13 mouse cellular contexts compared by ENCODE assay signal in the genomic region with DNA sequence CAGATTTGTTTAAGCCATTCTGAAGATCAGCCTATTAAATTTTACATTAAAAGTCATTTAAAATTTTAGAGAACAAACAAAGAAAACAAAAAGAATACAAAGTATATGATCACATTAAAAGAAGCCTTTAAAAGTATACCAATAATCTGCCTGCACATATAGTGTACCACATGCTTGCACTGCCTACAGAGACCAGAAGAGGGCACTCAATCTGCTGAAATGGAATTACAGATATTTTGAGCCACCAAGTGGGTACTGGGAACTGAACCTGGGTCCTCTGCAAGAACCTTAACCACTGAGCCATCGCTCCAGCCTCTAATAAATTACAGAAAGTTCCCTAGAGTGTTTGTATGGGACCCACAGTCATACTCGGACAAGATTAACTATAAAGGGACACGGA. TPM values are rescaled to one million over a fixed set of nuclear protein-coding genes. Genes with fewer than 3 reads are reported as not detected.
A peak's percentile ranks its signal among the peaks of the same experiment; 100 is the strongest.
DNase-seq lines count a peak whose midpoint lies in the region; ATAC-seq and TF ChIP-seq lines count a peak whose summit lies in the region.
"Had no signal": no experiment of that assay in that cellular context is flagged by ENCODE, and none has a peak within 500 bp of the region (broad histone marks: within the 10 kb centered on the region; RNA-seq: fewer than 3 reads in every experiment).

No protein-coding gene starts in this region.

- H3K36me3 ChIP-seq in hindbrain, postnatal 0 days (ENCODE audit: insufficient read depth, low read length) = peaks cover 5% of the 10 kb centered on the region
- peaks cover 14% of the 10 kb centered on the region for H3K36me3 ChIP-seq in hindbrain, embryonic 16.5 days (ENCODE audit: control insufficient read depth, insufficient read depth, low read length)
- peaks cover 37% of the 10 kb centered on the region for H3K36me3 ChIP-seq in midbrain, embryonic 14.5 days (ENCODE audit: control insufficient read depth, insufficient read depth, low read length)
- H3K36me3 ChIP-seq in midbrain, embryonic 11.5 days (ENCODE audit: control insufficient read depth, insufficient read depth, low read length) = peaks cover 6% of the 10 kb centered on the region
- H3K36me3 ChIP-seq in ES-E14 (ENCODE audit: control insufficient read depth, insufficient read depth, low read length, poor library complexity, severe bottlenecking) = peaks cover 7% of the 10 kb centered on the region; the same call in 1 of the 2 replicates

- over 99% methylated on average over 3 of the region's 3 CpGs for WGBS in hindbrain, postnatal 0 days
- 100% methylated on average over 3 of the region's 3 CpGs for WGBS in hindbrain, embryonic 16.5 days
- 98% methylated on average over 3 of the region's 3 CpGs for WGBS in midbrain, embryonic 14.5 days
- 95% methylated on average over 3 of the region's 3 CpGs for WGBS in midbrain, embryonic 11.5 days

- in situ Hi-C loops in ES-E14 (cut with MboI; ENCODE audit: low sequenced_read_pairs in 2 of 2, unreplicated experiment in 2 of 2) = no loop called here

- no peak overlapping the region for H3K4me3 ChIP-seq in hindbrain, postnatal 0 days (ENCODE audit: low read length)
- no peak overlapping the region for H3K4me3 ChIP-seq in hindbrain, embryonic 16.5 days (ENCODE audit: low read length)
- no peak overlapping the region for H3K4me3 ChIP-seq in midbrain, embryonic 14.5 days (replicated peaks; ENCODE audit: low read depth, low read length)
- H3K4me3 ChIP-seq in midbrain, embryonic 11.5 days (ENCODE audit: low read depth, low read length) = no peak overlapping the region
- no peak overlapping the region for H3K4me3 ChIP-seq in ES-E14 (ENCODE audit: insufficient read depth in 1 of 2, low read depth in 1 of 2, low read length in 2 of 2, poor library complexity in 1 of 2, severe bottlenecking in 1 of 2)
- H3K4me3 ChIP-seq: embryonic facial prominence, embryonic 10.5 days; forebrain, embryonic 13.5 days; limb, embryonic 12.5 days had no signal

- H3K4me1 ChIP-seq in hindbrain, postnatal 0 days (ENCODE audit: insufficient read depth, low read length) = no peaks in the 10 kb centered on the region
- no peaks in the 10 kb centered on the region for H3K4me1 ChIP-seq in hindbrain, embryonic 16.5 days (ENCODE audit: control insufficient read depth, insufficient read depth, low read depth, low read length)
- H3K4me1 ChIP-seq in midbrain, embryonic 14.5 days (ENCODE audit: control insufficient read depth, insufficient read depth, low read length) = no peaks in the 10 kb centered on the region
- no peaks in the 10 kb centered on the region for H3K4me1 ChIP-seq in midbrain, embryonic 11.5 days (ENCODE audit: control insufficient read depth, insufficient read depth, low read length)
- no peaks in the 10 kb centered on the region for H3K4me1 ChIP-seq in ES-E14 (ENCODE audit: control insufficient read depth in 2 of 2, insufficient read depth in 2 of 2, low read length in 2 of 2, poor library complexity in 1 of 2)
- H3K4me1 ChIP-seq: embryonic facial prominence, embryonic 10.5 days; forebrain, embryonic 13.5 days; limb, embryonic 12.5 days had no signal

- H3K4me2 ChIP-seq in hindbrain, postnatal 0 days (ENCODE audit: low read depth, low read length) = no peak overlapping the region
- no peak overlapping the region for H3K4me2 ChIP-seq in hindbrain, embryonic 16.5 days (ENCODE audit: low read length)
- H3K4me2 ChIP-seq in midbrain, embryonic 14.5 days (ENCODE audit: low read length) = no peak overlapping the region
- no peak overlapping the region for H3K4me2 ChIP-seq in midbrain, embryonic 11.5 days
- H3K4me2 ChIP-seq: forebrain, embryonic 13.5 days; hindbrain, embryonic 14.5 days; limb, embryonic 12.5 days had no signal

- DNase-seq in hindbrain, postnatal 0 days (ENCODE audit: low spot score) = no peak
- DNase-seq in midbrain, embryonic 14.5 days = peak; percentile 24
- DNase-seq in midbrain, embryonic 11.5 days (ENCODE audit: low spot score, missing footprints) = no peak
- DNase-seq in ES-E14 (ENCODE audit: low read depth, low spot score) = peak; percentile 13
- peak; percentile 16 for DNase-seq in naive thymus-derived CD4-positive, alpha-beta T cell, adult 2 months (ENCODE audit: low read depth)
- DNase-seq in frontal cortex, postnatal 25 days (ENCODE audit: low spot score in 2 of 2) = no peak
- DNase-seq in gastrocnemius, postnatal 14 days = no peak

- H3K9me3 ChIP-seq in hindbrain, postnatal 0 days (ENCODE audit: low read length) = no peaks in the 10 kb centered on the region
- H3K9me3 ChIP-seq in hindbrain, embryonic 16.5 days (ENCODE audit: control insufficient read depth, low read length) = no peaks in the 10 kb centered on the region; the same call in 1 of the 2 replicates
- 0 out of 2 replicates have a peak, but pooled peaks cover 5% of the 10 kb centered on the region for H3K9me3 ChIP-seq in midbrain, embryonic 14.5 days (ENCODE audit: control insufficient read depth, low read length)
- peaks cover 3% of the 10 kb centered on the region for H3K9me3 ChIP-seq in midbrain, embryonic 11.5 days (ENCODE audit: control insufficient read depth, low read length)
- no peaks in the 10 kb centered on the region for H3K9me3 ChIP-seq in ES-E14 (ENCODE audit: control insufficient read depth, insufficient read depth, low read depth, low read length)

- peak; percentile 39 for TF ChIP-seq CTCF in hindbrain, postnatal 0 days (IDR thresholded peaks at IDR 0.05; ENCODE audit: low read depth)

- intact Hi-C loops in gastrocnemius, postnatal 14 days (cut with DNase I; ENCODE audit: low total_unique reads) = no loop called here

- H3K27me3 ChIP-seq in hindbrain, postnatal 0 days (ENCODE audit: insufficient read depth, low read length) = no peaks in the 10 kb centered on the region
- H3K27me3 ChIP-seq in hindbrain, embryonic 16.5 days (replicated peaks; ENCODE audit: control insufficient read depth, insufficient read depth, low read length) = no peaks in the 10 kb centered on the region
- H3K27me3 ChIP-seq in midbrain, embryonic 14.5 days (ENCODE audit: control insufficient read depth, insufficient read depth, low read length) = no peaks in the 10 kb centered on the region
- H3K27me3 ChIP-seq in midbrain, embryonic 11.5 days (ENCODE audit: control insufficient read depth, insufficient read depth, low read length) = no peaks in the 10 kb centered on the region
- H3K27me3 ChIP-seq: forebrain, embryonic 13.5 days; limb, embryonic 12.5 days had no signal

- H3K9ac ChIP-seq in hindbrain, postnatal 0 days (replicated peaks; ENCODE audit: low read length) = no peak overlapping the region
- H3K9ac ChIP-seq in hindbrain, embryonic 16.5 days (ENCODE audit: low read depth, low read length) = no peak overlapping the region
- H3K9ac ChIP-seq in midbrain, embryonic 14.5 days (replicated peaks; ENCODE audit: low read length) = no peak overlapping the region
- no peak overlapping the region for H3K9ac ChIP-seq in midbrain, embryonic 11.5 days (ENCODE audit: low read length)
- H3K9ac ChIP-seq in ES-E14 (ENCODE audit: insufficient read depth, low read depth, low read length, poor library complexity, severe bottlenecking) = no peak overlapping the region
- H3K9ac ChIP-seq: forebrain, embryonic 13.5 days; hindbrain, embryonic 14.5 days; limb, embryonic 12.5 days had no signal

- no peak overlapping the region for H3K27ac ChIP-seq in hindbrain, postnatal 0 days
- H3K27ac ChIP-seq in hindbrain, embryonic 16.5 days (ENCODE audit: low read depth, low read length) = no peak overlapping the region
- no peak overlapping the region for H3K27ac ChIP-seq in midbrain, embryonic 14.5 days (replicated peaks; ENCODE audit: low read depth, low read length)
- H3K27ac ChIP-seq in midbrain, embryonic 11.5 days (ENCODE audit: low read depth, low read length) = no peak overlapping the region
- H3K27ac ChIP-seq in ES-E14 (ENCODE audit: insufficient read depth, low read depth, low read length, poor library complexity, severe bottlenecking) = no peak overlapping the region
- H3K27ac ChIP-seq: embryonic facial prominence, embryonic 10.5 days; forebrain, embryonic 13.5 days; hindbrain, embryonic 14.5 days; limb, embryonic 12.5 days had no signal

- no peak for ATAC-seq in hindbrain, postnatal 0 days
- ATAC-seq in hindbrain, embryonic 16.5 days = no peak
- ATAC-seq in midbrain, embryonic 14.5 days (ENCODE audit: low FRiP score, low TSS enrichment) = no peak
- ATAC-seq in midbrain, embryonic 11.5 days (ENCODE audit: low FRiP score) = no peak
- ATAC-seq: activated CD4-positive, CD25-positive, alpha-beta regulatory T cell, adult 4 months; forebrain, embryonic 13.5 days had no signal

TF ChIP-seq in ES-E14, 5 proteins besides CTCF, POLR2A, EP300 and RAD21:
- TF ChIP-seq ZC3H11A (IDR thresholded peaks at IDR 0.05; ENCODE audit: borderline replicate concordance, low read depth, low read length) (0 out of 2 replicates have a peak, but pooled peaks have one; percentile 11), ZNF384 (IDR thresholded peaks at IDR 0.05; ENCODE audit: low read depth, low read length) (no peak)

RNA-seq across cellular contexts. Expression of gene Atp2c1, which starts 59.3 kb away (rescaled TPM):
- 120 and 157 TPM in 2 replicates for total RNA-seq in hindbrain, postnatal 0 days (2014; rRNA removed)
- 66.0 and 68.5 TPM in 2 replicates for polyA plus RNA-seq in hindbrain, postnatal 0 days (2015; fragmentation: Nextera tagmentation; extraction: Ambion mirVana)
- 96.7 and 105 TPM in 2 replicates for polyA plus RNA-seq in hindbrain, embryonic 16.5 days (2015; fragmentation: Nextera tagmentation; extraction: Ambion mirVana)
- polyA plus RNA-seq in midbrain, embryonic 14.5 days (2014; fragmentation: Nextera tagmentation; extraction: Ambion mirVana) = 86.0 and 110 TPM in 2 replicates
- 71.0 and 76.7 TPM in 2 replicates for polyA plus RNA-seq in midbrain, embryonic 11.5 days (2014; fragmentation: Nextera tagmentation; extraction: Ambion mirVana)
- 92.4 and 100 TPM in 2 replicates for total RNA-seq in ES-E14 (2012; rRNA removed)
- 10 to 100 TPM; 28.5 to 29.0 TPM for total RNA-seq in gastrocnemius, postnatal 14 days (2021)

Comparison
In these comparisons a context has a peak if more than half of its experiments do, and no peak if none do; other contexts are left out.
1. DNase-seq: peak in midbrain, embryonic 14.5 days (single experiment), ES-E14 (single experiment) and naive thymus-derived CD4-positive, alpha-beta T cell, adult 2 months (single experiment); none in hindbrain, postnatal 0 days (single experiment), midbrain, embryonic 11.5 days (single experiment), frontal cortex, postnatal 25 days (0 of 2) and gastrocnemius, postnatal 14 days (single experiment).